Mouse (Mus musculus): ENCODE results near the gene 5830473C10Rik. TPM values are rescaled to one million over a fixed set of nuclear protein-coding genes. Genes with fewer than 3 reads are reported as not detected.
"Not testable (repeated sequence)": the region's sequence is repeated elsewhere in the genome, so short reads cannot be mapped to it uniquely, and the experiment has no call there.

Gene 5830473C10Rik
- polyA plus RNA-seq, 1 experiment from 2014 or later, result 1.8 TPM

DNA sequence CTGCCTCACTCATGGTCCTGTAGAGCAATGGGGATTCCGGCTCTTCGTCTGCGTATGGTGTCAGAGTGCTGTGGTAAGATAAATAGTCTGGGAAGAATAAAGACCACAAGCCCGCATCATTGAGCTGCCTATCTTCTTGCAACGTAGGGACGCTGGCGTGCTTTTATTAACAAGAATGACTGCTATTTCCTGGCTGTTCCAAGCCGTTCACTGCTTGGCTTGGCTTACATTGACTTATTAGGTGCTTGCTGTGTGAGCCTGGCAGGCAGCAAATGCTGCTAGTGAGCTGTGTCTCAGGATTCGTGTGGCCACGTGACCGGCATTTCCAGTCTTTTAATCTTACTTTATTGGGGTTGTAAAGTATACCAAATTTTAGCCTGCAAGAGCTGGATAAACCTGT lies 48.0 kb downstream of the 5830473C10Rik start:
- Histone ChIP-seq H3K27ac (ENCODE audit: low read length) (no peak overlapping the region), H3K4me1 (ENCODE audit: control insufficient read depth, low read depth, low read length) (no peaks in the 10 kb centered on the region), H3K4me2 (ENCODE audit: low read depth, low read length) (no peak overlapping the region), H3K9ac (ENCODE audit: low read depth, low read length) (no peak overlapping the region), H3K27me3 (ENCODE audit: control insufficient read depth, insufficient read depth, low read depth, low read length) (no peaks in the 10 kb centered on the region), H3K36me3 (ENCODE audit: control insufficient read depth, insufficient read depth) (no peaks in the 10 kb centered on the region), H3K4me3 (ENCODE audit: low read depth, low read length) (no peak overlapping the region), H3K9me3 (replicated peaks; ENCODE audit: control insufficient read depth, low read length) (no peaks in the 10 kb centered on the region)
- 34% methylated on average over 11 of the region's 11 CpGs for WGBS (ENCODE audit: insufficient replicate concordance)
- peak; percentile 9; the same call in 1 of the 2 replicates for ATAC-seq (ENCODE audit: low read depth)

- ATAC-seq (ENCODE audit: low read depth), result no peak
- Histone ChIP-seq H3K27me3 (ENCODE audit: control insufficient read depth, insufficient read depth, low read depth, low read length) (no peaks in the 10 kb centered on the region), H3K27ac (ENCODE audit: low read length) (no peak overlapping the region), H3K4me3 (ENCODE audit: low read depth, low read length) (no peak overlapping the region), H3K4me2 (ENCODE audit: low read depth, low read length) (no peak overlapping the region), H3K9me3 (replicated peaks; ENCODE audit: control insufficient read depth, low read length) (no peaks in the 10 kb centered on the region), H3K36me3 (ENCODE audit: control insufficient read depth, insufficient read depth) (no peaks in the 10 kb centered on the region), H3K4me1 (ENCODE audit: control insufficient read depth, low read depth, low read length) (no peaks in the 10 kb centered on the region), H3K9ac (ENCODE audit: low read depth, low read length) (no peak overlapping the region)
- 39% methylated on average over 3 of the region's 3 CpGs for WGBS (ENCODE audit: insufficient replicate concordance)
Measured at GRCm38 (mm10) chr5:90611388-90611787, 50.5 kb downstream of the 5830473C10Rik start.

DNA sequence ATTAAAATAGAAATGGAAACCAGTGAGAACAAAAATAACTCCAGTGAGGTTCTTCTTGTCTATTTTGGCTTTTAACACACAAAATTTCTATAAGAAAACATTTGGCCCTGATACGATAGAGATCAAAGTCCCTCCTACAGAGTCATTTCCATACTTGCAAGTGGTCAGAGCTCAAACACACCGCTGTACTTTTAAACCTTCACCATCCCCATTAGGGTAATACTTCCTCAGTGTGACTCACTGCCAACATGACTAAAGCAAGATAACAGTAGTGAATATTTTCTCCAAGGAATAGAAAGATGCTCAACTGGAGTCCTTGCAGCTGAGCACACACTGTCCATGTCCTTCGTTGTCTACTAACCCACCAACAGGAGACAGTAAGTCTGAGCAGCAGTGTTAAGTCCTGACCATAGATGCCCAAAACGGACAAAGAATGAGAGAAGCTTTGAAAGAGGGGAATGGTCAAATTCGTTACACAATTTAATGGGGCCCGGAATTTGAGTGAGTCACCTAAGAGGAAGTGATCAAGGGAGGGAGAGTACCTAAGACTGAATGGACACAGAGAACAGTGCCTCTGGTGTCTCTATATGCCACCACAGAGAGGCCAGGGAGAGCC lies 51.2 kb downstream of the 5830473C10Rik start:
- no peaks in the 10 kb centered on the region for H3K9me3 ChIP-seq (replicated peaks; ENCODE audit: control insufficient read depth, low read length)
- H3K4me3 ChIP-seq (ENCODE audit: low read depth, low read length), result no peak overlapping the region
- H3K36me3 ChIP-seq (ENCODE audit: control insufficient read depth, insufficient read depth), result no peaks in the 10 kb centered on the region
- H3K27me3 ChIP-seq (ENCODE audit: control insufficient read depth, insufficient read depth, low read depth, low read length), result no peaks in the 10 kb centered on the region
- H3K27ac ChIP-seq (ENCODE audit: low read length), result no peak overlapping the region
- no peak for ATAC-seq (ENCODE audit: low read depth)
- no peak overlapping the region for H3K4me2 ChIP-seq (ENCODE audit: low read depth, low read length)
- no peak overlapping the region for H3K9ac ChIP-seq (ENCODE audit: low read depth, low read length)
- H3K4me1 ChIP-seq (ENCODE audit: control insufficient read depth, low read depth, low read length), result no peaks in the 10 kb centered on the region
- WGBS (ENCODE audit: insufficient replicate concordance), result 51% methylated on average over 6 of the region's 6 CpGs

GRCm38 (mm10) chr5:90612751-90613150 lies 51.8 kb downstream of the 5830473C10Rik start:
- H3K4me1 ChIP-seq (ENCODE audit: control insufficient read depth, low read depth, low read length); H3K9ac ChIP-seq (ENCODE audit: low read depth, low read length); H3K27ac ChIP-seq (ENCODE audit: low read length); H3K36me3 ChIP-seq (ENCODE audit: control insufficient read depth, insufficient read depth); ATAC-seq (ENCODE audit: low read depth); H3K4me2 ChIP-seq (ENCODE audit: low read depth, low read length); H3K27me3 ChIP-seq (ENCODE audit: control insufficient read depth, insufficient read depth, low read depth, low read length); H3K4me3 ChIP-seq (ENCODE audit: low read depth, low read length); H3K9me3 ChIP-seq (replicated peaks; ENCODE audit: control insufficient read depth, low read length): not testable (repeated sequence)
- 60% methylated on average over 1 of the region's 1 CpGs for WGBS (ENCODE audit: insufficient replicate concordance)

GRCm38 (mm10) chr5:90617859-90618258 lies 57.0 kb downstream of the 5830473C10Rik start:
- H3K27me3 ChIP-seq (ENCODE audit: control insufficient read depth, insufficient read depth, low read depth, low read length), result no peaks in the 10 kb centered on the region
- ATAC-seq (ENCODE audit: low read depth), result peak; percentile 45; the same call in 1 of the 2 replicates
- no peak overlapping the region for H3K27ac ChIP-seq (ENCODE audit: low read length)
- H3K4me1 ChIP-seq (ENCODE audit: control insufficient read depth, low read depth, low read length), result no peaks in the 10 kb centered on the region; the same call in 1 of the 2 replicates
- H3K4me3 ChIP-seq (ENCODE audit: low read depth, low read length), result no peak overlapping the region
- no peak overlapping the region for H3K9ac ChIP-seq (ENCODE audit: low read depth, low read length)
- WGBS (ENCODE audit: insufficient replicate concordance), result 52% methylated on average over 3 of the region's 3 CpGs
- H3K36me3 ChIP-seq (ENCODE audit: control insufficient read depth, insufficient read depth), result no peaks in the 10 kb centered on the region
- H3K4me2 ChIP-seq (ENCODE audit: low read depth, low read length), result no peak overlapping the region
- no peaks in the 10 kb centered on the region for H3K9me3 ChIP-seq (replicated peaks; ENCODE audit: control insufficient read depth, low read length)

- H3K27me3 ChIP-seq (ENCODE audit: control insufficient read depth, insufficient read depth, low read depth, low read length), result no peaks in the 10 kb centered on the region
- H3K27ac ChIP-seq (ENCODE audit: low read length), result no peak overlapping the region
- H3K4me1 ChIP-seq (ENCODE audit: control insufficient read depth, low read depth, low read length), result no peaks in the 10 kb centered on the region; the same call in 1 of the 2 replicates
- no peak for ATAC-seq (ENCODE audit: low read depth)
- H3K4me2 ChIP-seq (ENCODE audit: low read depth, low read length), result no peak overlapping the region
- H3K9ac ChIP-seq (ENCODE audit: low read depth, low read length), result no peak overlapping the region
- WGBS (ENCODE audit: insufficient replicate concordance), result 69% methylated on average over 2 of the region's 2 CpGs
- no peak overlapping the region for H3K4me3 ChIP-seq (ENCODE audit: low read depth, low read length)
- H3K36me3 ChIP-seq (ENCODE audit: control insufficient read depth, insufficient read depth), result no peaks in the 10 kb centered on the region
- no peaks in the 10 kb centered on the region for H3K9me3 ChIP-seq (replicated peaks; ENCODE audit: control insufficient read depth, low read length)
Measured at GRCm38 (mm10) chr5:90621316-90621715, 60.4 kb downstream of the 5830473C10Rik start.

GRCm38 (mm10) chr5:90621726-90622125 lies 60.8 kb downstream of the 5830473C10Rik start:
- Histone ChIP-seq H3K27me3 (ENCODE audit: control insufficient read depth, insufficient read depth, low read depth, low read length) (no peaks in the 10 kb centered on the region), H3K4me1 (ENCODE audit: control insufficient read depth, low read depth, low read length) (no peaks in the 10 kb centered on the region; the same call in 1 of the 2 replicates), H3K36me3 (ENCODE audit: control insufficient read depth, insufficient read depth) (no peaks in the 10 kb centered on the region), H3K27ac (ENCODE audit: low read length) (no peak overlapping the region), H3K9me3 (replicated peaks; ENCODE audit: control insufficient read depth, low read length) (no peaks in the 10 kb centered on the region), H3K9ac (ENCODE audit: low read depth, low read length) (no peak overlapping the region), H3K4me3 (ENCODE audit: low read depth, low read length) (no peak overlapping the region), H3K4me2 (ENCODE audit: low read depth, low read length) (no peak overlapping the region)
- no peak for ATAC-seq (ENCODE audit: low read depth)
- WGBS (ENCODE audit: insufficient replicate concordance), result 78% methylated on average over 6 of the region's 6 CpGs

DNA sequence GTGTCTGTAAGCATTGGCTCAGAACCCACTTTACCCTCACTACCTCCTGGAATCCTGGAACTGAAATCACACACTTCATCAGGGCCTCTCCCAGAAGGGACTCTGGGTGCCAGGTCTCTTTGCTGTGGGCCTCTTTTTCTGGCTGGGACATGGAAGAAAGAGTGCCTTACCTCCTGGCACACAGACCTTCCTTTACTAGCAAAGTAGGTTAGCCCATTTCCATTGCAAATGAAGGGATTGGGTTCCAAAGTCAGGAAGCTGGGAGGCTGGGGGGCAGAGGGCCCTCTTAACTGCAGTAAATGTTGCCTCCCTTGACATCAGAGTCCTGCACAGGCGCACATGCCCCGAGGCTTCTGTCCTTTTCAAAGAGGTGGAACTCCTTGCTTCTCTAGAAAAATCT lies 62.3 kb downstream of the 5830473C10Rik start:
- Histone ChIP-seq H3K9ac (ENCODE audit: low read depth, low read length) (no peak overlapping the region), H3K36me3 (ENCODE audit: control insufficient read depth, insufficient read depth) (no peaks in the 10 kb centered on the region), H3K4me3 (ENCODE audit: low read depth, low read length) (no peak overlapping the region), H3K27me3 (ENCODE audit: control insufficient read depth, insufficient read depth, low read depth, low read length) (no peaks in the 10 kb centered on the region), H3K9me3 (replicated peaks; ENCODE audit: control insufficient read depth, low read length) (no peaks in the 10 kb centered on the region), H3K27ac (ENCODE audit: low read length) (no peak overlapping the region), H3K4me2 (ENCODE audit: low read depth, low read length) (no peak overlapping the region), H3K4me1 (ENCODE audit: control insufficient read depth, low read depth, low read length) (no peaks in the 10 kb centered on the region; the same call in 1 of the 2 replicates)
- ATAC-seq (ENCODE audit: low read depth), result no peak
- 72% methylated on average over 2 of the region's 2 CpGs for WGBS (ENCODE audit: insufficient replicate concordance)

- no peak overlapping the region for H3K4me2 ChIP-seq (ENCODE audit: low read depth, low read length)
- no peak for ATAC-seq (ENCODE audit: low read depth)
Measured at GRCm38 (mm10) chr5:90624708-90625425, 64.0 kb downstream of the 5830473C10Rik start.

More at GRCm38 (mm10) chr5:90624708-90625425, 64.0 kb downstream of the 5830473C10Rik start:
- H3K36me3 ChIP-seq (ENCODE audit: control insufficient read depth, insufficient read depth), result no peaks in the 10 kb centered on the region
- no peak overlapping the region for H3K9ac ChIP-seq (ENCODE audit: low read depth, low read length)
- no peaks in the 10 kb centered on the region; the same call in 1 of the 2 replicates for H3K4me1 ChIP-seq (ENCODE audit: control insufficient read depth, low read depth, low read length)
- WGBS (ENCODE audit: insufficient replicate concordance), result 67% methylated on average over 18 of the region's 18 CpGs
- H3K27ac ChIP-seq (ENCODE audit: low read length), result no peak overlapping the region
- H3K27me3 ChIP-seq (ENCODE audit: control insufficient read depth, insufficient read depth, low read depth, low read length), result no peaks in the 10 kb centered on the region
- no peak overlapping the region for H3K4me3 ChIP-seq (ENCODE audit: low read depth, low read length)
- no peaks in the 10 kb centered on the region for H3K9me3 ChIP-seq (replicated peaks; ENCODE audit: control insufficient read depth, low read length)
